8 mouse cellular contexts compared by ENCODE assay signal in the genomic region with DNA sequence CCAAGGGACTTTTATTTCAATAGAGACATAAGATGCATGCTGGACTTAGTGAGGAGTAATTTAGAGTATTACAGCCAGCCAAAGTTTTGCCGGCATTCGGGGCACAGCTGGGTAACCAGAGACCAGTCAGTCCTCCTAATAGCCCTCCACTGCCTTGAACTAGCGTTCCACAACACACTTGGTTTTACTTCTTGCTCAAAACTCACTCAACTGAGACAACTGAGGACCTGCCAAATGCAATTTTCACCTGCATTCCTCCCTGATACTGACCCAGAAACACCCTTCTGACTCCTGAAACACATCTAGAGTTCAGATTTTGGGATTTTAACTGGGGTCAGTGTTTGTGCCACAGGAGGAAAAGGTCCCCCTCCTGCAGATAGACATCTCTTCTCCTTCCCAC. TPM values are rescaled to one million over a fixed set of nuclear protein-coding genes. Genes with fewer than 3 reads are reported as not detected.
DNase-seq lines count a peak whose midpoint lies in the region; ATAC-seq lines count a peak whose summit lies in the region.

No protein-coding gene starts in this region.

- no peaks in the 10 kb centered on the region for H3K9me3 ChIP-seq in limb, embryonic 13.5 days
- no peaks in the 10 kb centered on the region for H3K9me3 ChIP-seq in limb, embryonic 10.5 days (replicated peaks)
- H3K9me3 ChIP-seq in embryonic facial prominence, embryonic 14.5 days (ENCODE audit: control insufficient read depth, low read length), result no peaks in the 10 kb centered on the region
- no peaks in the 10 kb centered on the region for H3K9me3 ChIP-seq in kidney, embryonic 14.5 days (ENCODE audit: control insufficient read depth, low read length)
- H3K9me3 ChIP-seq in neural tube, embryonic 13.5 days, result no peaks in the 10 kb centered on the region

- H3K27me3 ChIP-seq in limb, embryonic 13.5 days, result peaks cover 80% of the 10 kb centered on the region
- peaks cover 74% of the 10 kb centered on the region for H3K27me3 ChIP-seq in limb, embryonic 10.5 days (ENCODE audit: low read depth, poor library complexity, severe bottlenecking)
- peaks cover 62% of the 10 kb centered on the region for H3K27me3 ChIP-seq in embryonic facial prominence, embryonic 14.5 days (replicated peaks; ENCODE audit: control insufficient read depth, insufficient read depth, low read length)
- H3K27me3 ChIP-seq in kidney, embryonic 14.5 days (ENCODE audit: control insufficient read depth, insufficient read depth, low read length), result peaks cover 45% of the 10 kb centered on the region
- H3K27me3 ChIP-seq in neural tube, embryonic 13.5 days, result peaks cover 58% of the 10 kb centered on the region

- peak overlapping the region; percentile 98 for H3K4me2 ChIP-seq in limb, embryonic 13.5 days (replicated peaks)
- H3K4me2 ChIP-seq in embryonic facial prominence, embryonic 14.5 days (ENCODE audit: low read depth, low read length), result peak overlapping the region; percentile 100
- H3K4me2 ChIP-seq in kidney, embryonic 14.5 days (replicated peaks; ENCODE audit: low read depth, low read length), result peak overlapping the region; percentile 95
- H3K4me2 ChIP-seq in neural tube, embryonic 13.5 days, result peak overlapping the region; percentile 91

- H3K4me1 ChIP-seq in limb, embryonic 13.5 days, result peaks cover 16% of the 10 kb centered on the region
- H3K4me1 ChIP-seq in limb, embryonic 10.5 days, result peaks cover 16% of the 10 kb centered on the region
- no peaks in the 10 kb centered on the region for H3K4me1 ChIP-seq in embryonic facial prominence, embryonic 14.5 days (ENCODE audit: control insufficient read depth, insufficient read depth, low read length)
- no peaks in the 10 kb centered on the region for H3K4me1 ChIP-seq in kidney, embryonic 14.5 days (ENCODE audit: control insufficient read depth, insufficient read depth, low read length)
- peaks cover 11% of the 10 kb centered on the region for H3K4me1 ChIP-seq in neural tube, embryonic 13.5 days (replicated peaks)

- peak overlapping the region; percentile 64 for H3K4me3 ChIP-seq in limb, embryonic 13.5 days
- H3K4me3 ChIP-seq in limb, embryonic 10.5 days, result no peak overlapping the region
- peak overlapping the region; percentile 62; the same call in 1 of the 2 replicates for H3K4me3 ChIP-seq in embryonic facial prominence, embryonic 14.5 days (ENCODE audit: low read depth, low read length)
- H3K4me3 ChIP-seq in kidney, embryonic 14.5 days (ENCODE audit: low read length), result peak overlapping the region; percentile 63
- peak overlapping the region; percentile 65 for H3K4me3 ChIP-seq in neural tube, embryonic 13.5 days

- H3K36me3 ChIP-seq in limb, embryonic 13.5 days, result no peaks in the 10 kb centered on the region
- H3K36me3 ChIP-seq in limb, embryonic 10.5 days, result no peaks in the 10 kb centered on the region
- H3K36me3 ChIP-seq in embryonic facial prominence, embryonic 14.5 days (ENCODE audit: control insufficient read depth, insufficient read depth, low read length), result no peaks in the 10 kb centered on the region
- H3K36me3 ChIP-seq in kidney, embryonic 14.5 days (ENCODE audit: control insufficient read depth, insufficient read depth, low read length), result no peaks in the 10 kb centered on the region
- no peaks in the 10 kb centered on the region for H3K36me3 ChIP-seq in neural tube, embryonic 13.5 days

- no peak overlapping the region for H3K27ac ChIP-seq in limb, embryonic 13.5 days
- H3K27ac ChIP-seq in limb, embryonic 10.5 days, result no peak overlapping the region
- H3K27ac ChIP-seq in embryonic facial prominence, embryonic 14.5 days (replicated peaks; ENCODE audit: low read depth, low read length), result no peak overlapping the region
- H3K27ac ChIP-seq in kidney, embryonic 14.5 days (ENCODE audit: low read depth, low read length), result no peak overlapping the region
- H3K27ac ChIP-seq in neural tube, embryonic 13.5 days (replicated peaks), result no peak overlapping the region

- H3K9ac ChIP-seq in limb, embryonic 13.5 days, result no peak overlapping the region
- H3K9ac ChIP-seq in embryonic facial prominence, embryonic 14.5 days (ENCODE audit: low read depth, low read length), result no peak overlapping the region
- peak overlapping the region; percentile 23; the same call in 1 of the 2 replicates for H3K9ac ChIP-seq in kidney, embryonic 14.5 days (ENCODE audit: low read depth, low read length)
- peak overlapping the region; percentile 80 for H3K9ac ChIP-seq in neural tube, embryonic 13.5 days

- no peak for DNase-seq in limb, embryonic 10.5 days (ENCODE audit: low spot score)
- no peak for DNase-seq in embryonic facial prominence, embryonic 14.5 days (ENCODE audit: low spot score)
- no peak for DNase-seq in gastrocnemius, adult 8-10 months (ENCODE audit: low spot score in 2 of 2)

- WGBS in limb, embryonic 13.5 days, result 29% methylated on average over 3 of the region's 3 CpGs
- 55% methylated on average over 3 of the region's 3 CpGs for WGBS in limb, embryonic 10.5 days
- 43% methylated on average over 3 of the region's 3 CpGs for WGBS in embryonic facial prominence, embryonic 14.5 days
- WGBS in kidney, embryonic 14.5 days, result 9% methylated on average over 3 of the region's 3 CpGs
- 34% methylated on average over 3 of the region's 3 CpGs for WGBS in neural tube, embryonic 13.5 days

- no peak for ATAC-seq in limb, embryonic 13.5 days (ENCODE audit: low FRiP score, low read depth)
- ATAC-seq in embryonic facial prominence, embryonic 14.5 days (ENCODE audit: low read depth), result no peak
- ATAC-seq in kidney, embryonic 14.5 days (ENCODE audit: low FRiP score, low TSS enrichment), result no peak
- no peak for ATAC-seq in neural tube, embryonic 13.5 days (ENCODE audit: low read depth)
- ATAC-seq in activated CD4-positive, CD25-positive, alpha-beta regulatory T cell, adult 4 months, result no peak
- ATAC-seq in inflammation-experienced regulatory T-cells, adult 6 months, result no peak

RNA-seq across cellular contexts. Expression of a gene that starts 1.3 kb away (rescaled TPM):
- 0.61 and 0.75 TPM in 2 replicates for polyA plus RNA-seq in limb, embryonic 13.5 days (2015; fragmentation: Nextera tagmentation; extraction: Ambion mirVana)
- polyA plus RNA-seq in limb, embryonic 10.5 days (2016; fragmentation: Nextera tagmentation; extraction: Ambion mirVana), result 0.49 and 0.58 TPM in 2 replicates
- polyA plus RNA-seq in embryonic facial prominence, embryonic 14.5 days (2014; fragmentation: Nextera tagmentation; extraction: Ambion mirVana), result 3.8 and 4.5 TPM in 2 replicates
- 5.2 and 8.7 TPM in 2 replicates for polyA plus RNA-seq in kidney, embryonic 14.5 days (2014; fragmentation: Nextera tagmentation; extraction: Ambion mirVana)
- polyA plus RNA-seq in neural tube, embryonic 13.5 days (2015; fragmentation: Nextera tagmentation; extraction: Ambion mirVana), result 10.7 and 10.8 TPM in 2 replicates
- 10 to 100 TPM; 35.9 to 43.4 TPM for polyA plus RNA-seq in activated CD4-positive, CD25-positive, alpha-beta regulatory T cell, adult 4 months (2017; shearing (Covaris generic))
- under 1 TPM in 3 of 4 experiments, not detected in 1; 0.07 to 0.35 (median 0.12) TPM for total RNA-seq in gastrocnemius, adult 8-10 months (2022)
- polyA plus RNA-seq in inflammation-experienced regulatory T-cells, adult 6 months (2017; shearing (Covaris generic)), result 10 to 100 TPM; 29.0 to 64.8 (median 60.3) TPM

RNA-seq across cellular contexts. Expression of a gene that starts 37.3 kb away (rescaled TPM):
- 19.8 and 20.0 TPM in 2 replicates for polyA plus RNA-seq in limb, embryonic 13.5 days (2015; fragmentation: Nextera tagmentation; extraction: Ambion mirVana)
- 16.5 and 17.8 TPM in 2 replicates for polyA plus RNA-seq in limb, embryonic 10.5 days (2016; fragmentation: Nextera tagmentation; extraction: Ambion mirVana)
- 17.7 and 20.2 TPM in 2 replicates for polyA plus RNA-seq in embryonic facial prominence, embryonic 14.5 days (2014; fragmentation: Nextera tagmentation; extraction: Ambion mirVana)
- 17.1 and 24.1 TPM in 2 replicates for polyA plus RNA-seq in kidney, embryonic 14.5 days (2014; fragmentation: Nextera tagmentation; extraction: Ambion mirVana)
- 13.7 and 17.2 TPM in 2 replicates for polyA plus RNA-seq in neural tube, embryonic 13.5 days (2015; fragmentation: Nextera tagmentation; extraction: Ambion mirVana)
- 10 to 100 TPM; 21.7 to 26.9 TPM for polyA plus RNA-seq in activated CD4-positive, CD25-positive, alpha-beta regulatory T cell, adult 4 months (2017; shearing (Covaris generic))
- total RNA-seq in gastrocnemius, adult 8-10 months (2022), result 10 to 100 TPM; 13.3 to 13.5 (median 13.4) TPM
- 10 to 100 TPM; 21.2 to 33.3 (median 29.9) TPM for polyA plus RNA-seq in inflammation-experienced regulatory T-cells, adult 6 months (2017; shearing (Covaris generic))

RNA-seq across cellular contexts. Expression of a gene that starts 58.5 kb away (rescaled TPM):
- 456 and 481 TPM in 2 replicates for polyA plus RNA-seq in limb, embryonic 13.5 days (2015; fragmentation: Nextera tagmentation; extraction: Ambion mirVana)
- polyA plus RNA-seq in limb, embryonic 10.5 days (2016; fragmentation: Nextera tagmentation; extraction: Ambion mirVana), result 486 and 492 TPM in 2 replicates
- polyA plus RNA-seq in embryonic facial prominence, embryonic 14.5 days (2014; fragmentation: Nextera tagmentation; extraction: Ambion mirVana), result 511 and 572 TPM in 2 replicates
- 513 and 692 TPM in 2 replicates for polyA plus RNA-seq in kidney, embryonic 14.5 days (2014; fragmentation: Nextera tagmentation; extraction: Ambion mirVana)
- 484 and 500 TPM in 2 replicates for polyA plus RNA-seq in neural tube, embryonic 13.5 days (2015; fragmentation: Nextera tagmentation; extraction: Ambion mirVana)
- polyA plus RNA-seq in activated CD4-positive, CD25-positive, alpha-beta regulatory T cell, adult 4 months (2017; shearing (Covaris generic)), result 1,000 to 10,000 TPM in 1 of 2 experiments, 100 to 1,000 TPM in 1; 979 to 1,004 TPM
- 100 to 1,000 TPM; 732 to 881 (median 822) TPM for total RNA-seq in gastrocnemius, adult 8-10 months (2022)
- 100 to 1,000 TPM; 803 to 910 (median 862) TPM for polyA plus RNA-seq in inflammation-experienced regulatory T-cells, adult 6 months (2017; shearing (Covaris generic))

RNA-seq across cellular contexts. Expression of a gene that starts 58.7 kb away (rescaled TPM):
- polyA plus RNA-seq in limb, embryonic 13.5 days (2015; fragmentation: Nextera tagmentation; extraction: Ambion mirVana), result 83.1 and 86.8 TPM in 2 replicates
- polyA plus RNA-seq in limb, embryonic 10.5 days (2016; fragmentation: Nextera tagmentation; extraction: Ambion mirVana), result 73.4 and 81.0 TPM in 2 replicates
- 73.1 and 85.5 TPM in 2 replicates for polyA plus RNA-seq in embryonic facial prominence, embryonic 14.5 days (2014; fragmentation: Nextera tagmentation; extraction: Ambion mirVana)
- 66.6 and 78.1 TPM in 2 replicates for polyA plus RNA-seq in kidney, embryonic 14.5 days (2014; fragmentation: Nextera tagmentation; extraction: Ambion mirVana)
- polyA plus RNA-seq in neural tube, embryonic 13.5 days (2015; fragmentation: Nextera tagmentation; extraction: Ambion mirVana), result 70.9 and 72.9 TPM in 2 replicates
- 10 to 100 TPM; 17.5 to 17.9 TPM for polyA plus RNA-seq in activated CD4-positive, CD25-positive, alpha-beta regulatory T cell, adult 4 months (2017; shearing (Covaris generic))
- total RNA-seq in gastrocnemius, adult 8-10 months (2022), result 10 to 100 TPM; 16.3 to 22.4 (median 18.6) TPM
- polyA plus RNA-seq in inflammation-experienced regulatory T-cells, adult 6 months (2017; shearing (Covaris generic)), result 10 to 100 TPM; 16.5 to 19.0 (median 18.0) TPM

Comparison
In these comparisons a context has a peak if more than half of its experiments do, and no peak if none do; other contexts are left out.
1. H3K9ac ChIP-seq: peak in kidney, embryonic 14.5 days (single experiment) and neural tube, embryonic 13.5 days (single experiment); none in limb, embryonic 13.5 days (single experiment) and embryonic facial prominence, embryonic 14.5 days (single experiment).
2. Peak in every context shown above with its lines, with median percentiles within 50 percentile points of each other: H3K4me2 ChIP-seq.